Mouse (Mus musculus) embryo, embryonic 10.5 days (tissue): ENCODE measurements around the gene Nmnat2.
A peak's percentile ranks its signal among the peaks of the same experiment; 100 is the strongest.

Experiments
- DNase-seq: peaks from one replicate; pipeline ENCODE4 v3.0.0-alpha.2; 2015; ENCODE audit warnings: low spot score

Nmnat2 gene

DNA sequence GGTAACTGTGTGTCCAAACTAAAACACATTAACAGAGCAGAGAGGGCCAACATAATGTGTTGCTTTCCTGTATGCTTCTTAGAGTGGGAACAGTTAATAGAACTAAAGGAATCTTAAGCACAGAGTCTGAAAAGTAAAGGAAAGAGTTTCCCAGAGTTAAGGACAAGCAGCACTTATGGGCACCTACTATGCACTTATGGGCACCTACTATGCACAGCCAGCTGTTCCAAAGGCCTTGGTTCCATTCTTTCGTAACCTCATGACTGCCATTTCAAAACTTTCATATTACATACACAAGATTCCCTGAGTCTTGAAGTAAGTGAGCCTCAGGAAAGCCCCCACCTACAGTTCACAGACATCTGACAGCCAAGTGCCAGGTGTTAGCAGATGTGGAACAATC is 64.3 kb downstream of the Nmnat2 start:
- no peak for DNase-seq

DNA sequence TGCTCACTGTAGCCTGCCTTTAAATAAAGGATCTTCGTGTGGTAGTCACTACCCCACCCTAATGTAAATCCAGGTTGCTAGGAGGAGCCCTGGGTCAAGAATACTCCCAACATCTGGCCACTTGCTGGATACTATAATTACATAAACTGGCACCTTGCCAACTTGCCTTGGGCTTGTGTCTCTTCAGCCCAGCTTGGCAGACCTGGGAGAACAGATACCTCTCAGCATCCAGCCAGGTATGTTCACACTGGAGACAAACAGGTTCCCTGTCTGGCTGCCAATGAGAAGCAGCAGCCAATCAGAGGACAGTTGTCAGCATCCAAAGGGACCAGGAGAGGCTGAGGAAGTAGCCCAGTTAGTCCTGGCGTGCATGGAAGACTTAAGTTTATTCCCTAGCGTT is 64.8 kb downstream of the Nmnat2 start:
- DNase-seq = no peak

DNA sequence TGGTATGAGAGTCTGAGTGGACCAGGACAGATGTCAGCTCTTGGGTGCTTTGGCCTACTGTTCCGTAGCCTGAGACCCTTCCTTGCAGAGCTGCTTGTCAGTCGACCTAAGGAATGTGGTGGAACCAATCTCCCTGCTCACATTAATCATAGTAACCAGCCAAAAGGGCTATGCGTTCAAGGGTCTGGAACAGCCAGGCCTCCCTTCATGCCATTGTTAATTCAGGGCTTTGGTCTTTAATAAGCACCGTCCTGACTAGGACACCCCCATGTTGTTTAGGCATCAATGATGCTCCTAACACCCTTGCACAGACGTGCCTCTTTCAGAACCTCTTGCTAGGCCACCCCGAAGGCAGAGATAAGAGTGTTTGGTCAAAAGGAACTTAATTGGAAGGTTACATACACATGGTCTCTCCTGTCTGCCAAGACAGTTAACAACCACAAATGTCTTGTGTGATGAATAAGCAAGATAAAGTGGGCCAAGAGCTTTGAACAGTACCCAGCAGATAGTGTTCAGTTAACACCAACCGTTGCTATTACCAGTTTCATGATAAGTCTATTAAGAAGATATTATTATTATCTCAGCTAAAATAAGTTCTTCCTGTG is 66.3 kb downstream of the Nmnat2 start:
- DNase-seq = no peak

DNA sequence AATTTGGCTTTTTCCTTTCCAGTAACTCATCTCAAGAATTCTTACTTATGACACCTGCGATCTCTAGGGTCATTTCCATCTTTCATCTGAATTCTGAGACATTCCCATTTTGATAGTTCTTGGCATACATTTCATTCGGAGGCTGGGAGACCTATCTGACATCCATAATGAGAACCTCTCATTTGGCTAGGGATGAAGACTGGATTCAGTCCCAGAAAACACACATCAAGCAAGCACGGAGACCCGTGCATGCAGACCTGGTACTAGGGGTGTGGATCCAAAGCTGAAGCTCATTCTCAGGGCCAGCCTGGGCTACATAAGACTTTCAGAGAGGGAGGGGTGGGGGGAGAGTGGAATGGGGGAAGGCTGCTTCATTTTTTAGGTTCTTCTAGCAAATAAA is 68.2 kb downstream of the Nmnat2 start:
- DNase-seq = no peak

DNA sequence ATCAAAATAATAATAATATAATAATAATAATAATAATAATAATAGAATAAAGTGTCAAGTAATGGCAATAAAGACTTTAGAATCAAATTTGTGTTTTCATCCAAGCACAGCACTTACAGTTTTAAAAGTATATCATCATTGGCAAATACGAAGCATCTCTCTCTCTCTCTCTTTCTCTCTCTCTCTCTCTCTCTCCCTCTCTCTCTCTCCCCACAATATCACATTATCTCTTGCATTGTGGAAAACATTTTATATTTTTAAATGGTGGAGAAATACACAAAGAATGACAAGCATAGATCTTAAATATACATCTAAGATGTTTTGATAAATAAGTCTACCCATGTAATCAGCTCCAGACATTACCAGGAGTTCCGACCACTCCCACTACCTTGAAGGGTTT is 69.1 kb downstream of the Nmnat2 start:
- no peak for DNase-seq

DNA sequence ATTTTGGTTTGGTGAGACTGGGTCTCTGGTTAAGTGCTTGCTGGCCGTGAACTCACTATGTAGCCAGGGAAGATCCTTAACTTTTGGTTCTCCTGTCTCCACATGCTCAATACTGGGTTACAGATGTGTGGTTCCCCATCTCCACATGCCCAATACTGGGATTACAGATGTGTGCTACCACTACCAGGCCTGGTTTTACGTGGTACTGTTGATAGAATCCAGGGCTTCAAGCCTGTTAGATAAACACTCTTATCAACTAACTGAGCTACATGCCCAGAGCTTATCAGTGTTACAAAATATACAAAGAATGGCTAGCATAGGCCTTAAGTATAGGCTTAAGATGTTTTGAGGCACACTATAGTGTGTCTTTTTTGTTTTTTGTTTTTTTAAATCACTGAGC is 69.7 kb downstream of the Nmnat2 start:
- DNase-seq = no peak

DNA sequence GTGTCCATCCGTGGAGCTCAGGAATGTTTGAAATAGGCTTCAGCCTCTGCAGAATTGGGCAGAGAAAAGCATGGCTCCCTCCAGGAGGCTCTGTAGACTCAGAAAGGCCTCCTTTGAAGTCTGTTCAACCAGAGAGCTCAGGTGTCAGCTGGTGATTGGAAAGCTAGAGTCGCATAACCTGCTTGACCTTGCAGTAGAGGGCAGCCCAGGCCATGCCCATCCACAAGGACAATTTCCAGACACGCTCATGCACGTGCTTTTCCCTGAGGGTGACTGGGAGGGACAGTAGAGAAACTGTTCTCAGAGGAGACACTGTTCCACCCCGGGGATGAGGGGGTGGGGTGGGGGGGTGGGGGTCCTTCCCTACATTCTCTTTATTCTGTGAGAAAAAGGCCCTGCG is 76.6 kb downstream of the Nmnat2 start:
- peak; percentile 50 for DNase-seq

DNA sequence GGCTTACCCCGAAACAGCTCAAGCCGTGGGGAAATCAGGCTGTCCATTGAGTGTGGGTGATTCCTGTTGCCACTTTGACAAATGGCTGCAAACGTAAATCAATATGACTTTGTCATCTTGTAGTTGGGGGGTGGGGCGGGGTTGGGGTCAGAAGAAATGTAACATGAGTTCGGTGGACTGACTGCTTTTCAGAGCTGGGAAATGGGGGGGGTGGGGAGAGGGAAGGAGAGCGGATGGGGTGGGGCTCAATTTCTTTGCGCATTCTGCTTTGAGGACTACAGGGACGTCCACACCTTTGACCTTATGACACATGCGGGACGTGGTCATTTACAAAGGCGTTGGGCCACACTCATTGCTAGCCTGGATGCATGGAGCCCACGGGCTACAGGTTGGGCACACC is 77.2 kb downstream of the Nmnat2 start:
- DNase-seq = no peak

DNA sequence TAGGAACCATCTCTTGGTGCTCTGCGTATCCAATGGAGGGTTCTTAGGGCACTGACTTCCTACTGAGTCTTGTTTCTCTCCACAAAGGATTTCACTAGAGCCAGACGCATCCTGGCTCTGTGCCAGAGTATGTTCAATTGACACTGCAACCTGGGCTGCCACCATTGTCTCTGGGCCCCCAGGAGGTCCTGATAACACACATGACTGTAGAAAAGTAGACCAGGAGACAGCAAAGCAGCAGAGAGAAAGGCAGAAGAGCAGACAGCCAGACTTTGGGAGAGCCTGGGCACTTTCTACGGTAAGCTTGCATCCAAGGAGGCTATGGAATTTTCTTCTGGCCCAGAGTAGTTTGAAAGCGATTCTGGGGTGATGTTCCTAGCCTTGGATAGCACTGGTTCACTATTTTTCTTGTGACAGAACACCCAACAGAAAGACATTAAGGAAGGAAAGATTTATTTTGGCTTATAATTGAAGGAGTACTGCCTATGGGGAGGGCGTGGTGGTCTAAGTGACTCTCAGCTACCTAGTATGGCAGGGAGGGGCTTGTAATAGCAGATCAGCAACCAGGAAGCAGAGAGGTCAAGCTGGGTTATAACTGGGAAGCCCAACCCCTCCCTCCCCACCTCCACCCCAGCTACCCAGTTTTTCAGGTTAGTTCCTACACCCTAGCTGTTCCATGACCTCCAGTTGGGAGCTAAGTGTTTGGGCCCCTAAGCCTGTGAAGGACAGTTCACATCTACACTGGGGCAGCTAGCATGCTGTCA is 78.5 kb downstream of the Nmnat2 start:
- no peak for DNase-seq

DNA sequence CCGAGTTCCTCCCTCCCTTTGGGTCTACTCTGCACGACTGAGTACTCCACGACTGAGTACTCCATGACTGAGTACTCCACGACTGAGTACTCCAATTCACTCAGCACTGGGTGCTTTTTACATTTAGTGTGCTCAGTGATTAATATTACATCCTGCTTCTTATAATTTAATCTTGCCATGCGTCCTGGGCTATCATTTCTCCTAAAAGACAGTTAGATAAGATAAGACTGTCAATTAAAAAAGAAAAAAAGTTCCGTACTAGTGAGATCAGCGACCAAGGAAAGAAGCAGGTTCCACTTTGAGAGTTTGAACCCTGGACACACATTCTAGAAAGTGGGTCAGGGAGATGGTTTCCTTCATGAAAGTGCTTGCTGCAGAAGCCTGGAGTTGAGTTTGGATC is 79.3 kb downstream of the Nmnat2 start:
- DNase-seq = no peak

DNA sequence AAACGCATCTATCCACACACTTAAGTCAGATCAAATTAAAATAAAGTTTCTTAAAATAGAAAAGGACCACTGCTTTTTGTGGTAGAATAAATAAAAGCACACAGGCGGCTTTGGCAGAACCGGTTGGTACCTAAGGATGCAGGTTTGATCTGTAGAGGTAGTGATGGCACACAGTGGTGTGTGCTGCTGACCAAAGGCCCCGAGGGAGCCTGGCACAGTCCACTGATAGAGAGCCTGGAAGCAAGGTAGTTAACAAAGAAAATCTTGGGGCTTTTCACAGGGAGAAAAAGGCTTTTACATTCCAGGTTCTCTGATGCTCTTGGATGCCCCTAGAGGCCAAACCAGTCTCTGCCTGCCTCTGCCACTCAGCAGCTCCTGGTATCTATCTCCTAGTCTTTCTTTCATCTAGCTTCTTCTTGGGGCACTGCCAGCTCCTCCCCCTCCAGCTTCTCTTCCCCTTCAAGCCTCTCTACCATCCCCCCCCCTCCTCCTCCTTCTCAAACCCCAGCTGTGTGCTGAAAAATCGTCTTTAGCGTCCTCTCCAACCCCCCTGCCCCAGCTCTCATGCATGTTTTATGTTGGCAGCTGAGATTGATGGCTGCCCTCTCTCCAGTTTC is 80.6 kb downstream of the Nmnat2 start:
- peak; percentile 89 for DNase-seq

DNA sequence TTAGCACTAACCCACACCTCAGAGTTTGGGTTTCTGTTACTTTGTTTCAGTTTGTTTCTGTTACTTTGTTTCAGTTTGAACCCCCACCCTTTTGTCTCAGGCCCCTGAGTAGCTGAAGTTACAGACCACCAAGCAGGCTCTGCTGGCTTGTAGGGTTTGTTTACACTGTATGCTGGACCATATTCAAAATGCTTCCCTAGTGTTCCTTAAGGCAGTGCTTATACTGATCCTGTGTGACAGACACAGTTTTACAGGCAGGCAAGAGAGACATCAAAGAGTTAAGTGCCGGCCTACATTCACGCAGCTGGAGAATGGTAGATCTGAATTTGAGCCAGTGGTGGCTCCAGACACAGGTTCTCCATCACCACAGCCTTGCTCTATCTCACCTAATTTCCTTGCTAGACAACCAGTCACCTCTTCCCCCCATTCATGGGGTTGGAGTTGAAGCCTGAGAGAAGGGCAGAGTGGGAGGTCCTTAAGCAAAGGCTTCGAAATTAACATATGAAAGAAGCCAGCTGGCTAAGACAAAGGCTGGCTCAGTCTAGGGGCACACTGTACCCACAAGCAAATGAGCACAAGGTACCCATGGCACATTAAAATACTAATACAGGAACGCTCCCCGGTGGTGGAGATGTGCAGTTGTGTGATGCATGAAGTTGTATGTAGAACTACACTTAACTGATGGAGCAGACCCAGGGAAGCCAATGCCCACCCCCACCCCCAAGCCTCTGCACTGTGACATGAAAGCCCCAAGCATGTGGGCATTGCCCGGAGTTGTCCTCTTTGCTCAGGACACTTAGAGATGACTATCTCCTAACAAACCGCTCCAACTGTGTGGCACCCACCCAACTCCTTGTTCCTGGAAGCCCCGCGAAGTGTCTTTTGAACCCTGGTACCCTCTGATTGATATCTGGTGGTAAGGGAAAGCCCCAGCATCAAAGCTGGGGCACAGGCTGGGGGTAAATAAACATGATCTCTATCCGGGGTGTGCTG is 82.9 kb downstream of the Nmnat2 start:
- DNase-seq = no peak

DNA sequence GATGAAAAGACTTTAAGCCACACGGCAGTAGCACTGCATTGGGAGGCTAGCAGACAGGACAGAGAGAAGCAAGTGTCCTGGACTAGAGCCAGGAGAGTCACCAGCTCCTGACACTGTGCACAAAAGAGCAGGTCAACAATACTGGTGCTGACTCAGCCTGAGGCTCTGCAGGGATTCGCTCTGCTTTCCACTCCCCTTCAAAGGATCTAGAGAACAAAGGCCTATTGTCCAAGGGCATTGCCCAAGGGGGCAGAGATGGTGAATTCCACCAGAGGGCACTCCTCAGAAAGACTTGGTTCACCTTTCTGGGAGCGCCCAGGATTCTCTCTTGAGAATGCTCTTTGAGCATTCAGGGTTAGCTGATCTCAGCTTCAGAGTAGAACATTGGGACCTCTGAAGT is 85.3 kb downstream of the Nmnat2 start:
- DNase-seq = peak; percentile 80

DNA sequence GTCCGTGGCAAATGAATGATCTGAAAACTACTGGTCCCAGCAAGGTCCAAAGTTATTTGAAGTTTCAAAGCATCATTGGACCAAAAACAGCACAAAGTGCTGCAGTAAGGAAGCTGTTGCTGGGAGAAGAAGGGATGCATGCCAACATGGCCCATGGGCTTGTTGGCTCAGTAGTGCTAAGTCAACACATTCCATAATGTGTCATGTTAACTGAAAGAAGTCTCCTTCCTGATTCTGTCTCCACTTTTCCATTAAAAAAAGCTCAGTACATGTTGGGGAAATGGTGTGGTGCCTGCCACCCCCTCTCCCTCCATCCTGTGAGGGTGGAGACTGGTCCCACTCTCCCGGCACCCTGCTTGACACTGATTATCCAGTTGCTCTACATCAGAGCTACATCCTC is 86.3 kb downstream of the Nmnat2 start:
- DNase-seq = no peak

DNA sequence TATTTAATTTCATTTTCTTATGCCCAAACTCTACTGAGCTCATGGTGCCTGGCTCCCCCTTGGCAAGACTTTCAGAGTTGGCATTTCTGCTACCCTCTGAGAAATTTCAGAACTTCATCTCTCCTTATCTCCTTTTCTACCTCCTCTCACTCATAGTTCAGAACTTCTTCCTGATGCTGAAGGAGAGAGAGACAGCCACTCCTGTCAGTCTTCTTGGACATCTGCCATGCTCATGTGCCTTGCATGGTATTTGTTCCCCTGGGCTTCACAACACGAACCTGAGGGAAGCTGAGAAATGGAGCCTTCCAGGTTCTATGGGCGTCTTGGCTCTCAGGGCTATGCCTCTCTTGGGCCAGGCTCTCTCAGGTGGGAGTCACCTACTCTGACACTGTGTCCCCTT is 87.5 kb downstream of the Nmnat2 start:
- no peak for DNase-seq

DNA sequence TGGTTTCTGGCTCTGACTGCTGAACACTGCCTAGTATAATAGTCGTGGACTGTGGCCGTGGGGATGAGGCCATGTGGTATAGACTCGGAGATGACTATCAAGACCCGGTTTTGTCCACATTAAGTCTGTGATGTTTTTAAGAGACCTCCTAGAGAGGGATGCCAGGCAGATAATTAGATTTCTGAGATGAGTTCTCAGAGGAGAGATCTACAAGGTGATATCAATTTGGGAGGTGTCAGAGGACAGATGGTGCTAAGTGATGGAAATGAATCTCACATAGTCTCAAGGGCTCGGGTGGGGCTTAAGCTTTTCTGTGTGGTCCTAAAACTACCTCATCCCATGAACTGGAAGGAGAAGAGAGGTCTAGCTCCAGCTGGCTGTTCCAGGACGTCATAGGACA is 88.5 kb downstream of the Nmnat2 start:
- DNase-seq = no peak

DNA sequence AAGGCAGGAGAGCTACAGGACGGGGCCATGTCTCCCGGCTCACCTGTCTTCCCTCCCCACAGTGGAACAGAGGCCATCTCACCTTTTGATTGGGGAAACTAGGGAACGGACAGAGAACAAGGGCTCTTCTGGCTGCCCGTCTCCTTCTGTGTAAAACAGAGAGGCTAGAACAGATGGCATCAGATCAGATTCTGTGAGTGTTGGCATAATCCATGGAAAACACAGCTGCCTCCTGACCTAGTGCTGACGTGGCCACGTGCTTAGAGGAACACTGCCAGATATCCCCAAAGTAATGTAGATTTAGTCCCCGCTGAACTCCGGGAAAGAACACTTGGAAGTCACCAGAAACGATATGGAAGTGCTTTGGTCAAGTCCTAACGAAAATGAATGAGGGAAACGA is 90.6 kb downstream of the Nmnat2 start:
- no peak for DNase-seq

DNA sequence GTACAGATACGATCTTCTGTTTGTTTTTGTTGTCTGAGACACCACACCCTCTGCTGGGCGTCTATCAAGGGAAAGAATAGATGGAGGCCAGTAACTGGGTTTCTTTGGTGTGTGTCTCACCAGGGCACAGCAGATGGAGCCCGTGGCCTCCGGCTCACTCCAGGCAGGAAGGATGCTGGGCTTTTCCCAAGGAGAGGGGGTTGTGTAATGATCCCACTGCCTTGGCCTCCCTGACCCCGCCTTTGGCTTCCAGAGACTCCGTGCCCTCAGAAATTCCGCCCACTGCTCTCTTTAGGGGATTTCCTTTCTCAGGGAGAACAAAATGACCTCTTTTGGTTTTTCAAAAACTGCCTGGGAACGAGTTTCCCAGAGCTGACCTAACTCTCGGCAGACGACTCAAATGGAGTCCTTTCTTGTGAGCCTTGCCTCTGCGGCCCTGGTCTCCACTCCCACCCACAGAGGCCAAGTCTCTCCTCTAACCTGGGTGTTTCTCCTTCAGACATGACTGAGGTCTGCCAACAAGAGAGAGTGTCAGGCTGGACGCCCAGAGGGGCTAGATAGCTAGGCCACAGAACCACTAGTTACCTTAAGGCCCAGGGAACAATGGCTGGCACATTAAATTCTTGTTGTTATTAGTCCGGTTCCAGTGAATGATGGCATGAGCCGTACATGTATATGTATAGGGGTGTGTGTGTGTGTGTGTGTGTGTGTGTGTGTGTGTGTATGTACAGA is 93.5 kb downstream of the Nmnat2 start:
- DNase-seq = peak; percentile 88

DNA sequence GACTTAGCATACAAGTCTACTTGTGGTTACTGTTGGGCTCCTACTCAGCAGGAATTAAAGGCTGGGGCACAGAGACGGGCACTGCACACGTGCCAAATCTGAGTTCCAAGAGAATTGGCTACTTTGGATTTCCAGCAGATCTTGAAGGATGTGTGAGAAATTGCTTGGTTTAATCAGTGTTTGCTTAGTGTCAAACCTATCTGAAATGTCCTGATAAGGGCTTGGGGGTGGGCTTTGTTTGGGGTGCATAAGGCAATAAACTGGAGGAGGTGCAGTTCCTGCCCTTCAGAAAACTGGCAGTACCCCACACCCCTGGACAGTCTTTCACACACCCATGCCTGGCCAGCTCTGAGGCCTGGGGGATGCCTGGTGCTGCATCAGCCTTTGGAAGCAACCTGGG is 94.7 kb downstream of the Nmnat2 start:
- DNase-seq = no peak

DNA sequence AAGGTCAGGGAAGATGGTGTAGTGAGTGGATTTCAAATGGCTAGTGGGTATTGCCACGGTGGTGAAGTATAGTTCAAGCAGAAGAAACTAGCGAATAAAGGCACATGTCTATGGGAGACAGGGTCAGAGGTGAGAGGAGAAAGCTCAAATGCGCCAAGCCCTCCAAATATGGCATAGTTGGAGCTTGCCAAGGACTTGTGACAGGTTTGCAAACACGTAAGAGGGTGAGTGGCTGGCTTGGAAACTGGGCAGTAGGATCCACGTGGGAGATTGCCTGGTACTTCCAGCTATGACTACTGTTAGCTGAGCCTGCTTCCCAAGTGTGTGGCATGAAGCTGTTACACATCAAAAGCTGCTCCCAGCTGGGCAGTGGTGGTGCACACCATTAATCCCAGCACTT is 96.7 kb downstream of the Nmnat2 start:
- DNase-seq = no peak

DNA sequence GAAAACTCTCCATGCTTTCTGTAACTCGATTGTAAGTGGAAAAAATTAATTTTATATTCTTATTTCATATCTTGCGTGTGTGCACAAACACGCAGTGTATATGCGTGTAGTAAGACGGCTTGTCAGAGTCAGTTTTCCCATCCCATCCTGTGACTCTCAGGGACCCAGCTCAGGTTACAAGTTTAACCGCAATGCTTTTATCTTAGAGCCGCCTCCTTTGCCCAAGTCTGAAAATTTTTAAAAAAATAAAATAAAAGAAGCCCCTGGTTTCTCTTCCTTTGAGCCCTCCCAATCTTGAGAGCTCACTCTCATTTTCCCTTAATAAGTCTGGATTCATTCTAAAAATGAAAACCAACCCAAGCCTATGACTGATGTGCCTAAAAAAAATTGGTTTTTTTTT is 98.8 kb downstream of the Nmnat2 start:
- DNase-seq = peak; percentile 66
